Mouse (Mus musculus) lung, adult 2 months (tissue): Measurements from ENCODE around the gene Fnbp1l. TPM values are rescaled to one million over a fixed set of nuclear protein-coding genes. Genes with fewer than 3 reads are reported as not detected.

Experiments used
- DNase-seq: peaks from one replicate; pipeline ENCODE4 v3.0.0; 2022
- H3K4me1 ChIP-seq: fragments of 200-500 bp; 2 replicates; pipeline ENCODE4 v1.6.1; 2011; ENCODE audit warnings: low read length; ENCODE audit not compliant: control insufficient read depth, insufficient read depth
- H3K4me3 ChIP-seq: fragments of 200-500 bp; replicated peaks from 2 replicates; pipeline ENCODE3; 2011; ENCODE audit warnings: low read depth, mild to moderate bottlenecking, control low read depth, low read length; ENCODE audit errors: extremely low read depth
- CTCF ChIP-seq: fragments of 200-500 bp; IDR thresholded peaks from 2 replicates; pipeline ENCODE4 v1.5.1; 2011; ENCODE audit warnings: mild to moderate bottlenecking, low read length, control low read depth; ENCODE audit not compliant: insufficient read depth
- POLR2A ChIP-seq: fragments of 200-500 bp; IDR thresholded peaks from 2 replicates; pipeline ENCODE4 v1.6.1; 2011; ENCODE audit warnings: low read depth, mild to moderate bottlenecking, control low read depth, low read length, borderline replicate concordance; ENCODE audit errors: extremely low read depth
- WGBS: fragments of 180-500 bp; shearing (Covaris S2); methylation state at CpG from one replicate; pipeline ENCODE4 v1.1.7; 2018; 5-methylcytosine and 5-hydroxymethylcytosine counted together
- polyA plus RNA-seq: library from polyadenylated mRNA; depleted of rRNA; stranded (reverse); fragments of >200 nt; gene quantifications from 2 replicates; pipeline ENCODE4 v1.2.3, GENCODE M21; 2012

Fnbp1l gene
- polyA plus RNA-seq, 1 experiment = 40.4 TPM

DNA sequence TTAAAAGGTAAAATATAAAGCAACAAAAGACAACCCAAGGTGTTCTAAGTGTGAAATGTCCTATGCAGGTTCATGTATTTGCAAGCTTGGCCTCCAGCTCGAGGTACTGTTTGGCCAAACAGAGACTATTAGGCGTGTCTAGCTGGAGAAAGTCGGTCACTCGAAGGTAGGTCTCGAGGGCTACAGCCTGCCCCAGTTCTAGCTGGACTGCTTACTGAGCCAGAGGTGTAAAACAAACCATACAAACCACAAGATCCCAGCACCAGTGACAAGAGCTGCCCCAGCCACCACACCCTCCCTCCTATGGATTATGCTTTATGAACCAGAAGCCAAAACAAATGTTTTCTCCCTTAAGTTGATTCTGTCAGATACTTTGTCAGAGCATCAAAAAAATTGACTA, 7.8 kb downstream of the Fnbp1l start:
- peaks cover 6% of the 10 kb centered on the region for H3K4me1 ChIP-seq
- no peak overlapping the region for H3K4me3 ChIP-seq
- WGBS = 44% methylated on average over 5 of the region's 5 CpGs
- DNase-seq = no peak
- no peak for TF ChIP-seq POLR2A
- no peak for TF ChIP-seq CTCF

DNA sequence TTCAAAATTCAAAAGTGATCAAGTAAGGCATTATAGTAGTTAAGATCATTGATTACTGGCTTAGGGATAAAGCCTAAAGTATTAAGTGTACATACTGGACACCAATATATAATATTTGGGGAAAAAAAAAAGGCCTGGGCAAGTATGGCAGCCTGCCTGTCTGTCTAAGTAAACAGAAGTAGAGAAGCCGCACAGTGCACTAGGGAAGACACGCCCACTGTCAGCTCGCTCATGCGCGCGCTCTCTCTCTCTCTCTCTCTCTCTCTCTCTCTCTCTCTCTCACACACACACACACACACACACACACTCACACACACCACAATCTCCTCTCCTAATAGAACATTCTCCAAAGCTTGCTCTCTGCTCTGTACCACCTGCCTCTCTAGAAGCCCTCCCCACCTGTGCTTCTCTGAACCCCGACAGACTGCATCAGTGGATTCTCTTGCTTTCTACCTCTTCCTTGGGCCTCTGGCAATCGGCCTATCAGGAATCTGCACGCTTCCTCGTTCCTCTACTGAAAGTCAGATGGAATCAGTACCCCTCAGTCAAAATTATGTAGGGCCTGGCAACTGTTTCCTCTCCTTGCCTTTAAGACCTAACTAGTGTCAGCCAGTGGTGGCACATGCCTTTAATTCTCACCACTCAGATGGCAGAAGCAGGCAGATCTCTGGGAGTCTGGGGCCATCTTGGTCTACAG, 13.3 kb downstream of the Fnbp1l start:
- Histone ChIP-seq H3K4me3 (no peak overlapping the region), H3K4me1 (no peaks in the 10 kb centered on the region; the same call in none of the 2 replicates)
- WGBS = 46% methylated on average over 10 of the region's 10 CpGs
- no peak for DNase-seq
- no peak for TF ChIP-seq POLR2A
- TF ChIP-seq CTCF = no peak

DNA sequence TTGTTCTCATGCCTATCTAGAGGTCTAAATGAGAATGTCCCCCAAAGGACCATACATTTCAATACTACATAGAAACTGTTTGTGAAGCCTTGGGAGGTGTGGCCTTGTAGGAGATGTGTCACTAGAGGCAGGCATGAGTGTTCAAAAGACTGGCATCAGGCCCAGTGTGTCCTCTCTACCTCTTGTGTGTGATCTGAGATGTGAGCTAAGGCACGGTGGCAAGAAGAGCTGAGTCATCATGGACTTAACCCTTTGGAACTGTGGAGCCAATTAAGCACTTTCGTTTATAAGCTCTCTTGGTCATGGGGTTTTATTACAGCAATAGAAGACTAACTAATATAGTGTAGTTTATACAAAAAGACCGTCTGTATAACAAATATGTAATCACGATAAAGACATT, 16.3 kb downstream of the Fnbp1l start:
- TF ChIP-seq CTCF = no peak
- no peak for TF ChIP-seq POLR2A
- DNase-seq = no peak
- Histone ChIP-seq H3K4me3 (no peak overlapping the region), H3K4me1 (no peaks in the 10 kb centered on the region; the same call in none of the 2 replicates)
- 61% methylated on average over 4 of the region's 4 CpGs for WGBS

DNA sequence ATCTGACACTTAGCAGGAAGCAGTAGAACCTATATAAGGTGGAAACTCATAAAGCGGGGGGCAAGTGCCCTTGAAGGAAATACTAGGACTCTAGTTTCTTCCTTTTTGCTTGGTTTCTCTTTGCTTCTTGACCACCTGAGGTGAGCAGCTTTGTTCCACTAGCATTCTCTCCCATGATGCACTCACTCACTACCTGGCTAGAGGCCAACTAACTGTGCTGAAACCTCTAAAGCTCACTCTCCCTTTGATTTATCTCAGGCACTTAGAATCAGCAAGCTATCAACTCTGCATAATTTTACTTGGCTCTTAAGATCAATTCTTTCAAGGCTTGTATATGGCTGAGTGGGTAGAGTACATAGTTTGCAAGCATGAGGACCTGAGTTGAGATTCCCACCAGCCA, 17.1 kb downstream of the Fnbp1l start:
- no peak for DNase-seq
- Histone ChIP-seq H3K4me3 (no peak overlapping the region), H3K4me1 (no peaks in the 10 kb centered on the region; the same call in none of the 2 replicates)
- WGBS = 98% methylated on average over 1 of the region's 1 CpGs
- TF ChIP-seq CTCF = no peak
- no peak for TF ChIP-seq POLR2A

DNA sequence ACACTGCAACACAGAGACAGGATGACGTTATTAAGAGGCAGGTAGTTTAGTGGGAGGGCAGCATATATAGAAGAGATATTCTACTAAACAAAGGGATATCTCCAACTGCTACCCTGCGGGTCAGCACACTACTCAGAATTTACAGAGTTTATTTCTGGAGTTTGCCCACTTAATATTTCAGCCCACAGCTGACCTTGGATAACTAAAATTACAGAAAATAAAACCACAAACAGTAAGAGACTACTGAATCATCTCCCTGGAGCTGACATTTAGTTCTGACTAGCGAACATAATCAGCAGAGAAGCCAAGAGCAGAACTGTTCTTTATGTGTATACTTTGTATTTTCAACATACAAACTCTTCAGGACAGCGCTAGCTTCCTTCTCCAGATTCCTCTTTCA, 20.2 kb downstream of the Fnbp1l start:
- H3K4me3 ChIP-seq = no peak overlapping the region
- no peaks in the 10 kb centered on the region; the same call in 1 of the 2 replicates for H3K4me1 ChIP-seq
- TF ChIP-seq POLR2A (no peak), CTCF (no peak)
- 46% methylated on average over 4 of the region's 4 CpGs for WGBS
- DNase-seq = no peak

DNA sequence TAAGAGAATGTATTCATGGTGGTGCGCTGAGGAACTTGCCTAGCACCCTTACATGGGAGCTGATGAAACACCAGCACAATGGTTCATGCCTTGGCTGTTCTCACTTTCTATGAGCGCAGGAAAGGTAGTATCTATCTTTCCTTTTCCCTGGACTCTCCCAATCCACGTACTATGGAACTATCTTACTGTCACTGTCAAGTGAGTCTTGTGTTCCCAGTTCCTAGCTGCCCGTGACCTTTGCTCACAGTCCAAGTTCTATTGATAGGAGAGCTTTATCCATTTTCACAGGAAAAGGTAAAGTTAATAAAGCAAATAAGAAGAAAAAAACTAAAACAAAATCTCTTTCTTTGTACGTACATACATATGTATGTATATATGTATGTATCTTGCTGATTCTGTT, 28.7 kb downstream of the Fnbp1l start:
- DNase-seq = no peak
- WGBS = 78% methylated on average over 5 of the region's 5 CpGs
- no peak overlapping the region for H3K4me3 ChIP-seq
- TF ChIP-seq POLR2A = no peak
- no peak for TF ChIP-seq CTCF
- peaks cover 19% of the 10 kb centered on the region for H3K4me1 ChIP-seq

DNA sequence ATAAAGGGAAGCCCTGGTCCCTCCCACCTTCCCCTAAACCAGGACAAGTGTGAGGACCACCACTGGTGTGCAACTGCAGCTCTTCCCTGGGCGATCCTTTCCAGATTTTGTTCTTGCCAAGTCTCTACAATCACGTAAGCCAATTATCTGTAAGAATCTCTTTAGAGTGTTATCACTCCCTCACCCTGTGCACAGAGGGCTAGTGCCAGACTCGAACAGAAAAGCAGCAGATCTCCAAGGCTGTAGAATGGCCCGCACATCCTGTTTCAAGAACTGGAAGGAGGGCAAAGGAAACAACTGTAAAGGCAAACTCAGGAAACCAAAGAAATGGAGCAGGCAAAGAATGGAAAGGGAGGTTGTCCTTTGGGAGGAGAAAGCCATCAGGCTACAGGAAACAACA, 29.2 kb downstream of the Fnbp1l start:
- H3K4me3 ChIP-seq = no peak overlapping the region
- peaks cover 21% of the 10 kb centered on the region for H3K4me1 ChIP-seq
- TF ChIP-seq CTCF (no peak), POLR2A (no peak)
- no peak for DNase-seq
- WGBS = 36% methylated on average over 4 of the region's 4 CpGs

DNA sequence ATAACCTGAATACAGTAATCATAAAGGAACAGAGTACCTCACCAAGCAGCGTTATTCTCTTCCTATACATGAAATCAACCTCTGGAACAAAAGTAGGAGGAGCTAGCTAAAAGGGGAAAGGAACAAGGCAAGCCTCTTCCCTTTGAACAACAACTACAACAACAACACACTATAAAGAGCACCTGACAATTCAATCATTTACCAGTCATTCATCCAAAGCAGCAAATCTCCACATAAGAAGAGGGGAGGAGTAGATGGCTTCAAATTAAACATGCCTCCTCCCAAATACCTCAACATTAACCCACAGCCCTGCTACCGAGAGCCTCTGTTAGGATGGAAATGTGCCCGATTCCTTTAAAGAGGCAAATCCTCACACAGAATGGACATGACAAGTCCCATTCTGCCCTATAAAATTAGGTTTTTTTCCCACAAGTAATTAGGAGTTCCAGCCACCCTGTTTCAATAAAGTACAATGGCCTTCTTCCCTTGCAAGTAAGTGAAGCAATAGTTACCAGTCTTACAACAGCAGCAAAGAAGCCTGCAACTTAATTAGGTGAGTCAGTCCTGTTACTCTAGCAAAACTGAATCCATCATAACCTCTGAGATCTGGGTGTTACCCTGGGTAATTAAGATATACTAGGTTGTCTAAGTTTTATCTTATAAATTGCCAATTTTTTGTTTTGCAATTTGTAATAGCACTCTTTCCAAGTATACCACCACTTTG, 32.4 kb downstream of the Fnbp1l start:
- TF ChIP-seq CTCF (no peak), POLR2A (no peak)
- 56% methylated on average over 3 of the region's 3 CpGs for whole genome bisulfite sequencing
- DNase-seq = no peak
- no peak overlapping the region for H3K4me3 ChIP-seq
- H3K4me1 ChIP-seq = peaks cover 19% of the 10 kb centered on the region

DNA sequence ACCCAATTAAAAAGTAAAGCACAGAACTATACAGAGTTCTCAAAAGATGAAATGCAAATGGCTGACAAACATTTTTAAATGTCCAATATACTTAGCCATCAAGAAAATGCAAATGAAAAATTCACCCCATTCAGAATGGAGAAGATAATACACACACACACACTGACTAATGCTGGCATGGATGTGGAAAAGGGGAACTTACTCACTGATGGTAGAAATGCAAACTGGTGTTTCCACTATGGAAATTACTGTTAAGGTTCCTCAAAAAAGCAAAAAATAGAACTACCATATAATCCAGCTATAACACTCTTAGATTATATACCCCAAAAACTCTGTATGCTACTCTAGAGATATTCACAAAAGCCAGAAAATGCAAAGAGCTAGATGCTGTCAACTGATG, 42.2 kb downstream of the Fnbp1l start:
- TF ChIP-seq CTCF (no peak), POLR2A (no peak)
- H3K4me1 ChIP-seq = peaks cover 3% of the 10 kb centered on the region
- DNase-seq = no peak
- H3K4me3 ChIP-seq = no peak overlapping the region

DNA sequence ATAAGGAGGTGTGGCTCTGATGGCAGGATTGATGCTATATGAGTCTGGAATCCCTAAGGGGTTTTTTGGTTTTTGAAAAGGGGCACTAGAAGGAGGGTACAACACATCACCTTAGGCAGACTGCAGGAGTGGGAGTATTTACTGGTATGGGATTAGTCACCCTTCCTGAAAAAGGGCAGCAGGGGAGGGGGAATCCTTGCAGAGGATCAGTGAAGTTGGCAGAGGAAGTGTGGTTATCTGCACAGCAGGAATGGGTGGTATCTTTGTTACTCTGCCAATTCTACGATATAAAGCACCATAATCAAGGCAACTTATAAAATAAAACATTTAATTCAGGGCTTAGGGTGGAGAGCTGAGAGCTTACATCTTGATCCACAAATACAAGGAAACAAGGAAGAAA, 44.6 kb downstream of the Fnbp1l start:
- no peak overlapping the region for H3K4me3 ChIP-seq
- no peak for DNase-seq
- 53% methylated on average over 1 of the region's 1 CpGs for WGBS
- no peak for TF ChIP-seq CTCF
- TF ChIP-seq POLR2A = no peak
- peaks cover 3% of the 10 kb centered on the region; the same call in 1 of the 2 replicates for H3K4me1 ChIP-seq
